Mouse (Mus musculus) intestine, postnatal 0 days (tissue): Measurements from ENCODE around the gene Gucy1b2. TPM values are rescaled to one million over a fixed set of nuclear protein-coding genes. Genes with fewer than 3 reads are reported as not detected.

Source experiments
- ATAC-seq: fragments of 200-750 bp; cut with Nextera tagmentation; 2 replicates; pipeline ENCODE4 v1.8.0; 2017; ENCODE audit warnings: mild to moderate bottlenecking, moderate TSS enrichment, moderate library complexity
- H3K27ac ChIP-seq: fragments of 300-500 bp; sonication (generic); 2 replicates; pipeline ENCODE4 v1.5.1; 2014; ENCODE audit warnings: mild to moderate bottlenecking, low read depth, low read length, moderate library complexity
- H3K27me3 ChIP-seq: fragments of 300-500 bp; sonication (generic); replicated peaks from 2 replicates; pipeline ENCODE4 v1.6.1; 2014; ENCODE audit warnings: low read length, mixed read lengths; ENCODE audit not compliant: control insufficient read depth, insufficient read depth
- H3K36me3 ChIP-seq: fragments of 300-500 bp; sonication (generic); 2 replicates; pipeline ENCODE4 v1.6.1; 2014; ENCODE audit warnings: mild to moderate bottlenecking, moderate library complexity; ENCODE audit not compliant: control insufficient read depth, insufficient read depth
- H3K4me1 ChIP-seq: fragments of 300-500 bp; sonication (generic); replicated peaks from 2 replicates; pipeline ENCODE4 v1.6.1; 2014; ENCODE audit warnings: antibody characterized with exemption, low read length, mixed read lengths; ENCODE audit not compliant: control insufficient read depth, insufficient read depth
- H3K4me2 ChIP-seq: fragments of 300-500 bp; sonication (generic); replicated peaks from 2 replicates; pipeline ENCODE4 v1.6.1; 2014; ENCODE audit warnings: low read depth, mild to moderate bottlenecking, moderate library complexity
- H3K4me3 ChIP-seq: fragments of 300-500 bp; sonication (generic); 2 replicates; pipeline ENCODE4 v1.5.1; 2014; ENCODE audit warnings: low read depth, low read length
- H3K9ac ChIP-seq: fragments of 300-500 bp; sonication (generic); 2 replicates; pipeline ENCODE4 v1.6.1; 2014; ENCODE audit warnings: mild to moderate bottlenecking, low read depth, low read length
- H3K9me3 ChIP-seq: fragments of 300-500 bp; sonication (generic); 2 replicates; pipeline ENCODE4 v1.6.1; 2016; ENCODE audit warnings: mixed run types; ENCODE audit not compliant: control insufficient read depth
- CTCF ChIP-seq: sonication (generic); IDR thresholded peaks from 2 replicates; pipeline ENCODE4 v1.5.1; 2016; ENCODE audit warnings: low read depth, mild to moderate bottlenecking, control low read depth, antibody characterized with exemption, moderate library complexity
- WGBS: fragments of 180-500 bp; shearing (Covaris S2); extraction: QIAGEN DNeasy Blood & Tissue Kit; methylation state at CpG from one replicate; pipeline ENCODE4 v1.1.7; 2014; 5-methylcytosine and 5-hydroxymethylcytosine counted together
- polyA plus RNA-seq: library from polyadenylated mRNA; unstranded; fragments of >200 nt; fragmentation: Nextera tagmentation; extraction: Ambion mirVana; gene quantifications from 2 replicates; pipeline ENCODE4 v1.2.1, GENCODE M21; 2015

Gucy1b2 gene
- polyA plus RNA-seq, 1 experiment from 2014 or later: 0.07 TPM

GRCm38 (mm10) chr14:62363774-62364173, 92.3 kb downstream of the Gucy1b2 start:
- Histone ChIP-seq H3K9me3 (no peaks in the 10 kb centered on the region), H3K9ac (no peak overlapping the region), H3K27ac (no peak overlapping the region), H3K4me3 (no peak overlapping the region), H3K27me3 (no peaks in the 10 kb centered on the region), H3K36me3 (peaks cover 17% of the 10 kb centered on the region), H3K4me2 (no peak overlapping the region), H3K4me1 (no peaks in the 10 kb centered on the region)
- no peak for ATAC-seq
- WGBS: 91% methylated on average over 2 of the region's 2 CpGs
- no peak for TF ChIP-seq CTCF

GRCm38 (mm10) chr14:62361263-62361980, 94.7 kb downstream of the Gucy1b2 start:
- Histone ChIP-seq H3K4me1 (no peaks in the 10 kb centered on the region), H3K27me3 (no peaks in the 10 kb centered on the region), H3K4me2 (no peak overlapping the region), H3K36me3 (peaks cover 17% of the 10 kb centered on the region), H3K27ac (no peak overlapping the region), H3K4me3 (no peak overlapping the region), H3K9me3 (no peaks in the 10 kb centered on the region), H3K9ac (no peak overlapping the region)
- no peak for ATAC-seq
- TF ChIP-seq CTCF: no peak
- 45% methylated on average over 8 of the region's 8 CpGs for WGBS

- H3K4me3 ChIP-seq: no peak overlapping the region
- 87% methylated on average over 7 of the region's 7 CpGs for WGBS
- no peaks in the 10 kb centered on the region for H3K27me3 ChIP-seq
- peaks cover 7% of the 10 kb centered on the region; the same call in 1 of the 2 replicates for H3K36me3 ChIP-seq
- H3K9ac ChIP-seq: no peak overlapping the region
- no peaks in the 10 kb centered on the region for H3K4me1 ChIP-seq
- H3K27ac ChIP-seq: no peak overlapping the region
- H3K4me2 ChIP-seq: no peak overlapping the region
- TF ChIP-seq CTCF: no peak
- ATAC-seq: no peak
- no peaks in the 10 kb centered on the region for H3K9me3 ChIP-seq
These were observed 100.9 kb downstream of the Gucy1b2 start for GRCm38 (mm10) chr14:62355201-62355600.

GRCm38 (mm10) chr14:62353793-62354192, 102.3 kb downstream of the Gucy1b2 start:
- no peak overlapping the region for H3K9ac ChIP-seq
- no peaks in the 10 kb centered on the region for H3K9me3 ChIP-seq
- no peak for TF ChIP-seq CTCF
- no peak overlapping the region for H3K4me2 ChIP-seq
- H3K4me1 ChIP-seq: no peaks in the 10 kb centered on the region
- no peaks in the 10 kb centered on the region for H3K27me3 ChIP-seq
- no peak overlapping the region for H3K27ac ChIP-seq
- 93% methylated on average over 5 of the region's 5 CpGs for WGBS
- no peak for ATAC-seq
- no peak overlapping the region for H3K4me3 ChIP-seq
- peaks cover 12% of the 10 kb centered on the region; the same call in 1 of the 2 replicates for H3K36me3 ChIP-seq

GRCm38 (mm10) chr14:62353372-62353771, 102.7 kb downstream of the Gucy1b2 start:
- no peak for TF ChIP-seq CTCF
- Histone ChIP-seq H3K9ac (no peak overlapping the region), H3K4me3 (no peak overlapping the region), H3K4me2 (no peak overlapping the region), H3K4me1 (no peaks in the 10 kb centered on the region), H3K9me3 (no peaks in the 10 kb centered on the region), H3K27me3 (no peaks in the 10 kb centered on the region), H3K36me3 (peaks cover 12% of the 10 kb centered on the region; the same call in 1 of the 2 replicates), H3K27ac (no peak overlapping the region)
- WGBS: 86% methylated on average over 9 of the region's 9 CpGs
- no peak for ATAC-seq

GRCm38 (mm10) chr14:62350890-62351289, 105.2 kb downstream of the Gucy1b2 start:
- TF ChIP-seq CTCF: no peak
- H3K9me3 ChIP-seq: no peaks in the 10 kb centered on the region
- peaks cover 18% of the 10 kb centered on the region; the same call in 1 of the 2 replicates for H3K36me3 ChIP-seq
- no peaks in the 10 kb centered on the region for H3K27me3 ChIP-seq
- no peak overlapping the region for H3K4me3 ChIP-seq
- 93% methylated on average over 3 of the region's 3 CpGs for WGBS
- no peaks in the 10 kb centered on the region for H3K4me1 ChIP-seq
- no peak overlapping the region for H3K4me2 ChIP-seq
- no peak for ATAC-seq
- no peak overlapping the region for H3K9ac ChIP-seq
- H3K27ac ChIP-seq: no peak overlapping the region
